Mouse (Mus musculus): Measurements from ENCODE around the gene Lrrc8d.

Lrrc8d gene

DNA sequence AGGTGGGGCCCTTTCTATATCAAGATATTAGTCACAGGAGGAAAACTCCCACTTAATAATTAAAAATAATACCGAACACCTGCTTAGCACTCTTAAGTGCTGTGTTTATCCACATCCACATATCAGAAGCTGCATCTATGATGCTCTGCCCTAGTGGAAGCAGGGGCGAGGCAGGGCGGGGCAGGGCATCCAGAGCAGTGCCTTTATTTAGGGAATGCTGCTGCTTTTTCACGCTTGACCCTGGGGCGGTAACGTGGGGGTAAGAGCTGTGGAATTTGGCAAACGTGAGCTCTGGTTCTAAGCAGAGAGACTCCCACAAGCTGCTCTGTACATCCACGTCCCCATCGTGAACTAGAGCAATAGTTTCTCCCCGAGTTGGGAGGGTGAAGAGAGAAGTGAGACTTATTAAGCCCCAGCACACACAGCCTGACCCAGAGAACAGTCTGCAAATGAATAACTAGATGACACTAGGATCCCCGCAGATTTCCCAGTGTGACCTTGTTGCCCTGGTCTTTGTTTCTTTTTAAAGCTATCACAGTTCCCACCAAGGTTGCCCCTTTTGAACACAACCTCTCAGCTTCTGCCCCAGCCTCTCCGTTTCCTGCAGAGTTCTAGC lies 77.3 kb downstream of the Lrrc8d start:
- no peak for DNase-seq (ENCODE audit: low spot score)

DNA sequence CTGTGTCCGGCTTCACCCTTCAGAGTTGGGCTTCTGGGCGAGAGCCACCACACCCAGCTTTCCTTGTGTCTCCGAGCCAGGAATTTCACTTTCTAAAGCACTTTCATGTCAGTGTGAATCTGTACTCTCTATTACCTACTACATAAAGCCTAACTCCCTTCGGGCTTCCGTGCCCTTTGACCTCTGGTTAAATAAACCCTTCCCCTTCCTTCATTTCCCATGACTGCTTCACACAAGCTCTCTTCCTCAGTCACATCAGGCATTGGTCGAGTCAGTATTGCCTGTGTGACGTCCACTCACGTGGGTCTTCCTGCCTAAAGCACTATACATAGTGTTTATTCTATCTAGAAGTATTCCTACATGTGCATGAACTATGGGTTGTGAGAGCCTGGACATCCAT lies 77.9 kb downstream of the Lrrc8d start:
- no peak for DNase-seq (ENCODE audit: low spot score)

- no peak for DNase-seq (ENCODE audit: low spot score)
Observed at GRCm38 (mm10) chr5:105778189-105778588, 78.4 kb downstream of the Lrrc8d start.

GRCm38 (mm10) chr5:105778723-105779122 lies 79.0 kb downstream of the Lrrc8d start:
- no peak for DNase-seq (ENCODE audit: low spot score)

DNA sequence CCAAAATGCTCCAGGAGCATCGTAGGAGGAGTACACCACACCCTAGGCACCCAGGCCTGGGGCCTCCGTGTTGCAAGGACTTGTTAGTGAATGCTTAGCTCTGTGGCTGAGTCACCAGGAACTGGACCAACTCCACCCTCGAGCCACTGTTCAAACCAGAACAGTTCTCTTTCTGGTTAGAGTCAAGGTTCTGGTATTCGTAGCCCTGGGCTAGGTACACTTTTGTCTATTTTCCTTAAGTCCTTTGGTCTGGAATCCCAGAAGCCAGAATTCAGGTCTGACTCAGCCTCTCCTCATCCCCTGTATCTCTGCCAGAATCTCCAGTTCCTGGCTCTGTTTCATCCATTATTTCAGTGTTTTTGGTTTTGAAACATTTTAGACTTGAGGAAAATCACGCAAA lies 79.6 kb downstream of the Lrrc8d start:
- no peak for DNase-seq (ENCODE audit: low spot score)

DNA sequence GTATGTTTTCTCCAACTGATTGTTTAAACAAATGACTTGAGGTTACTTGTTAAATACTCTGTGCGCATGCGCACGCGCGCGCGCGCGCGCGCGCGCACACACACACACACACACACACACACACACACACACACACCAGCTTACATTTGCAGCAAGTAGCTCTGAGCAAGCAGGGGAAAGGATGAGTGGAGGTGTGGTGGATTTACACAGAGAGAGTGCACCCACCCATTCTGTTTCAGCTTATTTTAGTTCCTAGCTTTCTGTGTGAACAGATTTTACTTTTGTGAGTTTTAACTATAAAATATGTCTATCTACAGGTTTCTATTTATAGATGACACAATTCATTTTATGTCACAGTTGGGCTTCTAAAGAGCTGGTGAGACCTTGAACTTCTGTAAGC lies 84.1 kb downstream of the Lrrc8d start:
- no peak for DNase-seq (ENCODE audit: low spot score)

- no peak for DNase-seq (ENCODE audit: low spot score)
Observed at GRCm38 (mm10) chr5:105784724-105785123, 85.0 kb downstream of the Lrrc8d start.

DNA sequence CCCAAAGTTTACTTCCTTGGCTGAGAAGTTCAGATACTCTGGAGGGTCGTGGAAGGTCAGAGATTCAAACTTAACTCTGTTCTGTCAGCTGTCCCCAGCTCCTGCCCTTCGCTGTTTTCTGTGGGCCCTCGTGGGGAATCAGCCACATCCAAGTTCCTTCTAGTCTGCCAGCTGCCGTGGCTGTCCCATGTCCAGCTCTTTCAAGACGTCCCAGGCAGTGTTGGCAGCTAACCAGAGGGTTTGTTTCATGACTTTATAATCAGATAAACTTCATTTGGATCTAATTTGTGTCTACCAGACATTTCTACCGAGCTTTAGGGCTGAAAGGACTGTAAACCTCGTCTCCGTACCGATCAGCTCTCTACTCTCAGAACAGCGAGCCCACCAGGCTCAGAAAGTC lies 87.8 kb downstream of the Lrrc8d start:
- DNase-seq (ENCODE audit: low spot score), result no peak

- DNase-seq (ENCODE audit: low spot score), result no peak
Observed at GRCm38 (mm10) chr5:105789801-105790200, 90.0 kb downstream of the Lrrc8d start.

GRCm38 (mm10) chr5:105792331-105792801 lies 92.6 kb downstream of the Lrrc8d start:
- no peak for DNase-seq (ENCODE audit: low spot score)

DNA sequence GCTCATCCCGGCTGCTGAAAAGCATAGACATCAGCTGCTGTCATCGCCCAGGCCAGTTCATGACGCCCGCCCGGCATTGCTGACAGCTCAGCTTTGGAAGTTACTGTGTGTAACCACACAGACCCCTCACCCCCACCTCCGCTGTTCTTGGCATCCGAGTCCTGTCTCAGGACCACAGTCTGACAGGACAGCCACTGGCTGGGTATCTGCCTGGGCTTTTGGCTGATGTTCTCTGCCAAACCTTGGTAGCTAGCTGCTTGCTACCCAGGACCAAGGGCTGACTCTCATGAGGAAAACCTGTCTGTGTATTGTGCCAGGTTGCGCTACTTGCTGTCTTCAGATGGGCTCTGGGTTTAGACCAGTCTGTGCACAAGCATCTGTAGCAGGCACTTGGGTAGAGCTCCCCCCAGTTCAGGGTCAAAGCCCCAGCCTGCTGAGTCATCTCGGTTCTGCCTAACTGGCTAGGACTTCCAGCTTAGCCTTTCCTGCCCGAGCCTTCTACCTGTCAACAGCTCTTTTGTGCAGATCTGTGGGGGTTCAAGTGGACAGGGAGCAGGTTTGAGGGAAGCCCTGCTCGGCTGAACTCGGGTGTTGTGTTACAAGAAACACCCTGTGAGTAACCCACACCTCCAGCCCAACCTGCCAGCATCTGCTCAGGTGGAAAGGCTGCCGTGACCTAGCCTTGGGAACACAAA lies 93.2 kb downstream of the Lrrc8d start:
- no peak for DNase-seq (ENCODE audit: low spot score)

- DNase-seq (ENCODE audit: low spot score), result no peak
Observed at GRCm38 (mm10) chr5:105793548-105793940, 93.8 kb downstream of the Lrrc8d start.

- DNase-seq (ENCODE audit: low spot score), result no peak
Observed at GRCm38 (mm10) chr5:105798421-105798820, 98.7 kb downstream of the Lrrc8d start.

GRCm38 (mm10) chr5:105799850-105800635 lies 100.3 kb downstream of the Lrrc8d start:
- no peak for DNase-seq (ENCODE audit: low spot score)

DNA sequence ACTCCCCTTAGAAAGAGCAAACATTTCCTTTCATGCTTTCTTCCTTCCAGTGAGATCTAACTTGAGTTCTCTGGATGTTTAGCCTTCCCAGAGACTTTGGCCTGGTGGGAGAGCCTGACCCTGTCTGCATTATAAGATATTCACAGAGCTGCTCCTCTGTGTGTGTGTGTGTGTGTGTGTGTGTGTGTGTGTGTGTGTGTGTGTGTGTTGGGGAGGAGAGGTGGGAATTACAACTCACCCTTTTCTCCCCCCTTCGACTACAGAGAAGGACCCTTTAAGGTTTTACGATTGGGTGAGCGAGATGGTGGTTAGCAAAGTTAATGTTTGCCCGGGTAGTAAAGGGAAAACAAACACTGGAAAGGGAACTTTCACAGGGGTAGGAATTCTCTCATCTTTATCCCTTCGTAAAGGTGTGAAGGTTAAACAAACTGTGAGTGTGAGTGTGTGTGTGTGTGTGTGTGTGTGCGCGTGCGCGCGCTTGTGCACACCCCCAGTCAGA lies 101.3 kb downstream of the Lrrc8d start:
- no peak for DNase-seq (ENCODE audit: low spot score)

GRCm38 (mm10) chr5:105805955-105806354 lies 106.2 kb downstream of the Lrrc8d start:
- no peak for DNase-seq (ENCODE audit: low spot score)

DNA sequence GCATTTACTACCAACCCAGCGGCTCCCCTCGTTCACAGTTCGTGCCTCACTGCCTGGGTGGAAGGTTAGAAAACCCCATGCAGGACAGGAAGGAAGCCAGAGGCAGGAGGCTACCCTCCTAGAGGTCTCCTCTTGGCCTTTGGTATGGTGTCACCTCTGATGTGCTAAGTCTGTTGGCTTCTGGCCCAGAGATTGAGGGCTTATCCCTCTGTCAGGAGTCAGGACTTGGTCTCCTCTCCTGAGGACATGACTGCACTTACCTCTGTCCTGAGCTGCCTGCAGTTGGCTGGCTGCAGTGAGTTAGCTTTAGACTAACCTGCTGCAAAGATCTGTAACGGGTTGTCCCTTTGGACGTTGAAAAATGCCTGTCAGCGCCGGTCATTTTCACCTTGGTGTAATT lies 107.7 kb downstream of the Lrrc8d start:
- no peak for DNase-seq (ENCODE audit: low spot score)

GRCm38 (mm10) chr5:105809056-105809455 lies 109.3 kb downstream of the Lrrc8d start:
- no peak for DNase-seq (ENCODE audit: low spot score)

DNA sequence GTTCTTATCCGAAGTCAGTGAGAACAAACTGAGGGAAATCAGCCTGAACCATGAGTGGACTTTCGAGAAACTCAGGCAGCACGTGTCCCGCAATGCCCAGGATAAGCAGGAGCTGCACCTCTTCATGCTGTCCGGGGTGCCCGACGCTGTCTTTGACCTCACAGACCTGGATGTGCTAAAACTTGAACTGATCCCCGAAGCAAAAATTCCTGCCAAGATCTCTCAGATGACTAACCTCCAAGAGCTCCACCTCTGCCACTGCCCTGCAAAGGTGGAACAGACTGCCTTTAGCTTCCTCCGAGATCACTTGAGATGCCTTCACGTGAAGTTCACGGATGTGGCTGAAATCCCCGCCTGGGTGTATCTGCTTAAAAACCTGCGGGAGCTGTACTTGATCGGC lies 113.3 kb downstream of the Lrrc8d start:
- no peak for DNase-seq (ENCODE audit: low spot score)

- DNase-seq (ENCODE audit: low spot score), result no peak
Observed at GRCm38 (mm10) chr5:105813974-105814373, 114.2 kb downstream of the Lrrc8d start.

DNA sequence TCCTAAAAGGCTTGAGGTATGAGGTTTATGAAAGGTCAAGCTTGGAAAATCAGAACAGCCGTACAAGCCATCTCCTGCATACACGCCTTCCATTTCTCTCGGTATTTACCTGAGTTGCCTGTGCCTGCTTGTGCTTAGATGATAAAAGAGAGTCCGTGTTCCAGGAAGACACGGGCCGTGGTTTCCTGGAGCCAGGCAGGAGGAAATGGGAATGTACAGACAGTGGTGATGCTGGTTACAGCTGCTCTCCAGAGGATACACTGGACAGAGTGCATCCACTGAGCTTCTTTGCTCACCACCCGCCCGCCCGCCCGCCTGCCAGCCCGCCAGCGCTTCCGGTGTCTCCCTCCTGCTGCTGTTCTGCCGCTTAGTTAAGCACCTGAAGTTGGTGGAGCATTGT lies 116.3 kb downstream of the Lrrc8d start:
- no peak for DNase-seq (ENCODE audit: low spot score)

GRCm38 (mm10) chr5:105817248-105817976 lies 117.6 kb downstream of the Lrrc8d start:
- DNase-seq (ENCODE audit: low spot score), result no peak
